Mouse (Mus musculus): ENCODE data around the gene Itpr2. TPM values are rescaled to one million over a fixed set of nuclear protein-coding genes. Genes with fewer than 3 reads are reported as not detected.

The Itpr2 gene
- polyA plus RNA-seq, 1 experiment: 35.0 TPM

DNA sequence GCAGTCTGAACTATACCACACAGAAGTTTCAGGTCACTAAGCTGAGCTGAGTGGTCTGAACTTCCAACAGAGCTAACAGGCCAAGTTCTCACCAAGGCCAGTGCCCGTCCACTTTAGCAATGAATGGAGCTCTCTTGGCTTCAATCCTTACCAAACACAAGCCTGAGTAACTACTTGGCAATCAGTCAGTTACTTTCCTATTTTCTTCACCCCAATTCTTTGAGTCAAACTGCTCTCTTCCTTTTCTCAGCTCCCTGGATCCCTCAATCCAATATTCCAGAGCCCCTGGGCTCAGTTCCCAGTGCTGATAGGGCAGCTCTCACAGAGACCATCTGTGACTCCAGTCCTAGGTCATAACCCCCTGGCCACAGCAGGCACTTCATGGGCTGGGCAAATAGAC, 305.3 kb downstream of the Itpr2 start:
- peak overlapping the region; percentile 52; the same call in 1 of the 2 replicates for H3K27ac ChIP-seq (replicated peaks; ENCODE audit: low read depth, low read length)
- H3K4me3 ChIP-seq (ENCODE audit: insufficient read depth, low read depth, low read length): no peak overlapping the region
- no peaks in the 10 kb centered on the region for H3K4me1 ChIP-seq (ENCODE audit: control insufficient read depth, insufficient read depth, insufficient read length, low read length)

- Histone ChIP-seq H3K27ac (replicated peaks; ENCODE audit: low read depth, low read length) (peak overlapping the region; percentile 22; the same call in 1 of the 2 replicates), H3K4me1 (ENCODE audit: control insufficient read depth, insufficient read depth, insufficient read length, low read length) (no peaks in the 10 kb centered on the region), H3K4me3 (ENCODE audit: insufficient read depth, low read depth, low read length) (no peak overlapping the region)
Observed at GRCm38 (mm10) chr6:146195854-146196457, 306.1 kb downstream of the Itpr2 start.

- Histone ChIP-seq H3K27ac (replicated peaks; ENCODE audit: low read depth, low read length) (no peak overlapping the region), H3K4me1 (ENCODE audit: control insufficient read depth, insufficient read depth, insufficient read length, low read length) (no peaks in the 10 kb centered on the region), H3K4me3 (ENCODE audit: insufficient read depth, low read depth, low read length) (no peak overlapping the region)
Observed at GRCm38 (mm10) chr6:146191931-146192330, 310.1 kb downstream of the Itpr2 start.

- Histone ChIP-seq H3K4me3 (ENCODE audit: insufficient read depth, low read depth, low read length) (no peak overlapping the region), H3K4me1 (ENCODE audit: control insufficient read depth, insufficient read depth, insufficient read length, low read length) (no peaks in the 10 kb centered on the region), H3K27ac (replicated peaks; ENCODE audit: low read depth, low read length) (no peak overlapping the region)
Observed at GRCm38 (mm10) chr6:146190006-146190405, 312.0 kb downstream of the Itpr2 start.

DNA sequence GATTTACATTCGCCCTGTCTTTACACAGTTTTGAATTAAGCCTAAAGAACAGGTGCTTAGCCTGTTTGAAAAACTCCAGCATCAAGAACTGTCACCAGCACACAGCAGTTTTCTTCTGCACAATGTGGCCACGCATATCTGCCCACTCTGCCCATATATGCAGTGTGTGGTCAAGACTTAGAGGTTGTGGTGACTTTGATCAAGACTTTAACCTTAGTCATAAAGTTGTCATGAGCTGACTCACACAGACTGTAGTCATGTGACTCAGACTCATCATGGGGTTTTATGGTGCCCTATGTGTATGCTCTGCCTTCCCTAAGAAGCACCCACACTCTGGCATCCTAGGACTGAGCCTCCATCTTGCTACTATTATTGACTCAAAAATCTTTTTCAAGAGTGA, 316.5 kb downstream of the Itpr2 start:
- no peak overlapping the region for H3K4me3 ChIP-seq (ENCODE audit: insufficient read depth, low read depth, low read length)
- H3K4me1 ChIP-seq (ENCODE audit: control insufficient read depth, insufficient read depth, insufficient read length, low read length): no peaks in the 10 kb centered on the region; the same call in 1 of the 2 replicates
- H3K27ac ChIP-seq (replicated peaks; ENCODE audit: low read depth, low read length): no peak overlapping the region

DNA sequence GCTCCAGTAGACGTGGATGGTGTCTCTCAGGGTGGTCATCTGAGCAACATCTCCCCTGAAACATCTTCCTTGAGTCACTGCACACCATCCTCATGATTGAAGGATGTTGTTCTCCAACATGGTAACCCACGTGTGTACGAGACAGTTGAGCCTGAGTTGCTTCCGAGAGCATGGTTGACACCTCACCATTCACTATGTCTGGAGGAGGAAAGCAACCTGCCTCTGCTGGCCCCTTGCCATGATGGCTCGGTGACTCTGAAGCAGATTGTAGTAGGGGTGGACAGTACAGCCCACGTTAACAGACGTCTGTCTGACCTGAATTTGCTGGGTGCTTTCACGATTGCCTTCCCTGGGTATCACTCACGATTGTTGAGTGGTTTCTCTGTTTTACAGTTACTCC, 317.3 kb downstream of the Itpr2 start:
- Histone ChIP-seq H3K4me3 (ENCODE audit: insufficient read depth, low read depth, low read length) (no peak overlapping the region), H3K4me1 (ENCODE audit: control insufficient read depth, insufficient read depth, insufficient read length, low read length) (no peaks in the 10 kb centered on the region; the same call in 1 of the 2 replicates), H3K27ac (replicated peaks; ENCODE audit: low read depth, low read length) (no peak overlapping the region)

GRCm38 (mm10) chr6:146174644-146175250, 327.3 kb downstream of the Itpr2 start:
- no peak overlapping the region for H3K4me3 ChIP-seq (ENCODE audit: insufficient read depth, low read depth, low read length)

DNA sequence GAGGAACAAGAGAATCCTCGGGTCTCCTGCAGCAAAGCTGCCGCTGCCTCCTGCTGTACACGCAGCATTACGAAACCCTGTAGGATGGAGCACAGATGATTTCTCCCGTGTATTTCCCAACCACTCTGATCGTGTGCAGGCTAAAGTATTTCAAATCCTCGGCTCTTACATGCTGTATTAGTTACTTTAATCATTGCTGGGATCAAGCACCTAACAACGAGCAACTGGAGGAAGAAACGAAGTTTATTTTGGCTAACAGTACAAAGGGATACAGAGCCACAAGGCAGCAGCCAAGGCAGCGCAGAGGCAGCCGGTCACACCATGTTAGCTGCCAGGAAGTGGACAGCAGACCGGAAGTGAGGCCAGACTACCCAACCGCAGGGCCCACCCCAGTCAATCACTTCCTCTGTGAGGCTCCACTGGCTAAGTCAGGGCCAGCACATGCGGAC, 331.4 kb downstream of the Itpr2 start:
- Histone ChIP-seq H3K4me1 (ENCODE audit: control insufficient read depth, insufficient read depth, insufficient read length, low read length) (no peaks in the 10 kb centered on the region), H3K4me3 (ENCODE audit: insufficient read depth, low read depth, low read length) (no peak overlapping the region), H3K27ac (replicated peaks; ENCODE audit: low read depth, low read length) (peak overlapping the region; percentile 49)

More at GRCm38 (mm10) chr6:146174644-146175250, 327.3 kb downstream of the Itpr2 start:
- H3K4me1 ChIP-seq (ENCODE audit: control insufficient read depth, insufficient read depth, insufficient read length, low read length): no peaks in the 10 kb centered on the region
- H3K27ac ChIP-seq (replicated peaks; ENCODE audit: low read depth, low read length): no peak overlapping the region

- no peak overlapping the region for H3K27ac ChIP-seq (replicated peaks; ENCODE audit: low read depth, low read length)
- no peaks in the 10 kb centered on the region; the same call in 1 of the 2 replicates for H3K4me1 ChIP-seq (ENCODE audit: control insufficient read depth, insufficient read depth, insufficient read length, low read length)
- no peak overlapping the region for H3K4me3 ChIP-seq (ENCODE audit: insufficient read depth, low read depth, low read length)
Observed at GRCm38 (mm10) chr6:146167207-146167606, 334.8 kb downstream of the Itpr2 start.

- Histone ChIP-seq H3K4me3 (ENCODE audit: insufficient read depth, low read depth, low read length) (no peak overlapping the region), H3K4me1 (ENCODE audit: control insufficient read depth, insufficient read depth, insufficient read length, low read length) (no peaks in the 10 kb centered on the region; the same call in 1 of the 2 replicates), H3K27ac (replicated peaks; ENCODE audit: low read depth, low read length) (no peak overlapping the region)
Observed at GRCm38 (mm10) chr6:146159641-146160040, 342.4 kb downstream of the Itpr2 start.

- Histone ChIP-seq H3K27ac (replicated peaks; ENCODE audit: low read depth, low read length) (no peak overlapping the region), H3K4me3 (ENCODE audit: insufficient read depth, low read depth, low read length) (no peak overlapping the region)
Observed at GRCm38 (mm10) chr6:146158717-146159116, 343.3 kb downstream of the Itpr2 start.

DNA sequence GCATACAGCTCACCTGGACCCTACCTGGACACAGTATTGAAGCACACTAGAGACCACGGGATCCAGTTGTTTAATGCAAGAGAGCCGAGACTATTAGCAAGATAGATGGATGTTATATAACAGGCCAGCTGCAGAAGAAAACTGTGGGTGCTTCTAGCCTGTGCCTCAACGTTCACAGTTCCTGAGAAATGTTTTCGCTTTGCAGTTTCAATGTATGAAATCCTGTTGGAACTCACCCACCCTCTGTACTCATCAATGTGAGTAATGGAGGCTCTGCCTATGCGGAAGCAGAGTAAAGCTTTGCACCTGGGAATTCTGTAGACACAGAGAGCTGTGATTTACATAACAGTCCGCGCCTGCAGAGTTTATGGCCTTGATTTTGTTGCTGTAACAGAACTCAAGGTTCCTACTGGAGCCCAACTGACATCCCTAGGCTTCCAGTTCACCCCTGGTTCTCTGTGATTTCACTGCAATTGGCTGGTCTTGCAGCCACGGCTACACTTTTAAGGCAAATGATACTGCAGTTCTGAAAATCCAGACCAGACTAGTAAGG, 344.0 kb downstream of the Itpr2 start:
- Histone ChIP-seq H3K27ac (replicated peaks; ENCODE audit: low read depth, low read length) (no peak overlapping the region), H3K4me3 (ENCODE audit: insufficient read depth, low read depth, low read length) (no peak overlapping the region), H3K4me1 (ENCODE audit: control insufficient read depth, insufficient read depth, insufficient read length, low read length) (no peaks in the 10 kb centered on the region; the same call in 1 of the 2 replicates)

More at GRCm38 (mm10) chr6:146158717-146159116, 343.3 kb downstream of the Itpr2 start:
- H3K4me1 ChIP-seq (ENCODE audit: control insufficient read depth, insufficient read depth, insufficient read length, low read length): no peaks in the 10 kb centered on the region; the same call in 1 of the 2 replicates

DNA sequence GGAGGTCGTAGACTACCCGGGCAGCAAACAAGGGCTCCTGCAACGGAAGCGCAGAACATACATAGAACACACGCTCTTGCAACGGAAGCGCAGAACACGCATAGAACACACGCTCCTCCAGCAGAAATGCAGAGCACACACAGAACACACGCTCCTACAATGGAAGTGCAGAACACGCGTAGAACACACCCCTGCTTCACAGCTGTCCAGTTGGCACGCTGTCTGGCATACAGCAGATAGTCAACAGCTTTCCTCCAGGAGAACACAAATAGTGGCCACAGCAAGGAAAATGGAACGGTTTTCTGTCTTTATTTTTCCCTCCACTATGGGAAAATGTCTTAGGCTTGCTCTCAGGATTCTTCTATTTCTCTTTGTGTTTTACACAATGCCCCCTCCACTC, 344.9 kb downstream of the Itpr2 start:
- no peak overlapping the region for H3K4me3 ChIP-seq (ENCODE audit: insufficient read depth, low read depth, low read length)
- no peaks in the 10 kb centered on the region for H3K4me1 ChIP-seq (ENCODE audit: control insufficient read depth, insufficient read depth, insufficient read length, low read length)
- no peak overlapping the region for H3K27ac ChIP-seq (replicated peaks; ENCODE audit: low read depth, low read length)

GRCm38 (mm10) chr6:146156536-146156935, 345.5 kb downstream of the Itpr2 start:
- Histone ChIP-seq H3K4me1 (ENCODE audit: control insufficient read depth, insufficient read depth, insufficient read length, low read length) (no peaks in the 10 kb centered on the region), H3K27ac (replicated peaks; ENCODE audit: low read depth, low read length) (no peak overlapping the region), H3K4me3 (ENCODE audit: insufficient read depth, low read depth, low read length) (no peak overlapping the region)

DNA sequence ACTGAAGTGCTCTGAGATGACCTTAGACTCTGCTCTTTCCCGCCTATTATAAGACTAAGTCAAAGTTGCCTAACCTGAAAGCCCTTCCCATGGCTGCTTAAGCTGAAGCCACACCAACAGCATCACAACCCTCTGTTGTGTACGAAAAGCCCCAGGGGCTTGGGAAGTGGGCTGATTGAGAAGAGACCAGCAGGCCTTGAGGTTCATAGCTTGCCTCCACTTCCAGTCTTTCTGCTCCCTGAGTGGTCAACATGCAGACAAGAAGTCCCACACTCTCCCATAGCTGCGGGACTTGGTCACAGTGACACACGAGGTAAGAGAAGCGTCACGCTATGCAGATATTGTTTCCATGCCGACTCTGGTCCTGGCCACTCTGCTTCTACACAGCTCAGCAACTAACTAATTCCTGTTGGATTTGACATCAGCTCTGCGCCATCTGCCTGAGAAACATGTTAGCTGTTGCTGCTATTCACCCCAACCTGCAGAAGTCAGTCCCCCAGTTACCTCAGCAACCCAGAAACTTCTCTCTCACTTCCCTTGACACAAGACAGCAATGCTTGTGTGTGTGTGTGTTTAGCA, 346.8 kb downstream of the Itpr2 start:
- no peak overlapping the region for H3K27ac ChIP-seq (replicated peaks; ENCODE audit: low read depth, low read length)
- no peaks in the 10 kb centered on the region for H3K4me1 ChIP-seq (ENCODE audit: control insufficient read depth, insufficient read depth, insufficient read length, low read length)
- H3K4me3 ChIP-seq (ENCODE audit: insufficient read depth, low read depth, low read length): no peak overlapping the region

Data from brown adipose tissue, adult 24 weeks (tissue).